Mouse (Mus musculus) C2C12 (cell line): ENCODE results near the gene Fer. TPM values are rescaled to one million over a fixed set of nuclear protein-coding genes. Genes with fewer than 3 reads are reported as not detected.

ENCODE experiments used
- H3K27me3 ChIP-seq: one replicate; pipeline ENCODE4 v1.6.1; 2011; ENCODE audit not compliant: control insufficient read depth, insufficient read depth, insufficient read length
- H3K36me3 ChIP-seq: one replicate; pipeline ENCODE4 v1.6.1; 2011; ENCODE audit not compliant: control insufficient read depth, insufficient read depth
- H3K4me3 ChIP-seq: one replicate; pipeline ENCODE4 v1.5.1; 2011; ENCODE audit warnings: mild to moderate bottlenecking, control low read depth; ENCODE audit not compliant: poor library complexity, insufficient read depth, severe bottlenecking
- H3K79me2 ChIP-seq: one replicate; pipeline ENCODE4 v1.6.1; 2011; ENCODE audit not compliant: control insufficient read depth, insufficient read depth
- H3K79me3 ChIP-seq: one replicate; pipeline ENCODE4 v1.6.1; 2011; ENCODE audit warnings: low read depth, control low read depth
- H3ac ChIP-seq: one replicate; pipeline ENCODE3; 2011; ENCODE audit warnings: low read depth; ENCODE audit not compliant: control insufficient read depth, insufficient read length
- CEBPB ChIP-seq: IDR thresholded peaks from one replicate; pipeline ENCODE4 v1.6.1; 2011; ENCODE audit warnings: low read depth, mild to moderate bottlenecking, control low read depth, moderate library complexity
- CTCF ChIP-seq: IDR thresholded peaks from one replicate; pipeline ENCODE4 v1.5.1; 2011; ENCODE audit not compliant: control insufficient read depth, insufficient read depth, insufficient read length
- FOSL1 ChIP-seq: IDR thresholded peaks from one replicate; pipeline ENCODE4 v1.8.0; 2011; ENCODE audit warnings: mild to moderate bottlenecking, low read length; ENCODE audit not compliant: poor library complexity, insufficient read depth, severe bottlenecking
- MAX ChIP-seq: IDR thresholded peaks from one replicate; pipeline ENCODE4 v1.6.1; 2011; ENCODE audit warnings: mild to moderate bottlenecking, control low read depth
- MYOD1 ChIP-seq: IDR thresholded peaks from one replicate; pipeline ENCODE4 v1.6.1; 2011; ENCODE audit warnings: low read depth; ENCODE audit not compliant: control insufficient read depth, insufficient read length
- MYOG ChIP-seq: IDR thresholded peaks from one replicate; pipeline ENCODE4 v1.6.1; 2011; ENCODE audit not compliant: control insufficient read depth, insufficient read length; ENCODE audit errors: extremely low read depth
- USF1 ChIP-seq: IDR thresholded peaks from one replicate; pipeline ENCODE4 v1.6.1; 2011; ENCODE audit warnings: low read depth, mild to moderate bottlenecking, control low read depth, moderate library complexity
- long read RNA-seq, 2 experiments: library from polyadenylated mRNA; unstranded; transcript quantifications; one replicate each; pipeline ENCODE4 v2.0.0; 2019 to 2020
- polyA plus RNA-seq: library from polyadenylated mRNA; unstranded; fragments of >200 nt; fragmentation: generic; extraction: Trizol; gene quantifications from one replicate; pipeline ENCODE4 v1.2.1, GENCODE M21; 2012; ENCODE audit warnings: missing spikeins

Gene Fer
- 8.8 TPM for polyA plus RNA-seq
- long read RNA-seq, experiment 1, partial matches to known transcripts: 11 of 33 reads
- long read RNA-seq, experiment 1, other reads (novel, unspliced or antisense): 21 of 33 reads
- long read RNA-seq, experiment 2, partial matches to known transcripts: 10 of 202 reads
- long read RNA-seq, experiment 2, other reads (novel, unspliced or antisense): 187 of 202 reads

- Histone ChIP-seq H3K36me3 (no peaks in the 10 kb centered on the region), H3K79me3 (peaks cover 1% of the 10 kb centered on the region), H3K27me3 (no peaks in the 10 kb centered on the region), H3K4me3 (peak within 1 kb of the TSS; percentile 75), H3K79me2 (peaks cover 15% of the 10 kb centered on the region), H3ac (peak within 1 kb of the TSS; percentile 99)
- no peak for TF ChIP-seq FOSL1
- no peak for TF ChIP-seq CEBPB
- TF ChIP-seq CTCF: no peak
- TF ChIP-seq USF1: no peak
- no peak for TF ChIP-seq MYOG
- no peak for TF ChIP-seq MYOD1
Measured at GRCm38 (mm10) chr17:63863012-63863630, at the start of gene Fer. Gene Fer (plus strand): TSS chr17:63863062.

DNA sequence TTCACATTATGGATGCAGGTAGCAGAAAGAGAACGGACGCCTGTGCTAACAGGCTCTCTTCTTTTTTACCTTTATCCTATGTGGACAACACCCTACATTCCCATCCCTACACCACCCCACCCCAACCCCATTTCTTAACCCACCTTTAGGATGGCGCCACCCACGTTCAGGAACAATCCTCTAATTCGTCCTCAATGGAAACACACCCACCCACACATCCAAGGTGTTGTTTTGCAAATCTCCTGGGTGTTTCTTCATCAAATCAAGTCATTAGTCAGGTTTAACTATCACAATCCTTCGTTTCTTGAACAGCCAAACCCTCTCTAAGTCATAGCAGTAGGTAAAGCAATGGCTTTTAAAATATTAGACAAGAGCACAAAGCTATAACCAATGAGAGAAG lies 49.3 kb upstream of the Fer start:
- Histone ChIP-seq H3K79me2 (no peaks in the 10 kb centered on the region), H3ac (no peak overlapping the region), H3K4me3 (no peak overlapping the region), H3K79me3 (no peaks in the 10 kb centered on the region), H3K27me3 (no peaks in the 10 kb centered on the region), H3K36me3 (no peaks in the 10 kb centered on the region)
- TF ChIP-seq MYOG (no peak), CEBPB (no peak), USF1 (no peak), FOSL1 (no peak), MAX (no peak), MYOD1 (no peak), CTCF (no peak)

DNA sequence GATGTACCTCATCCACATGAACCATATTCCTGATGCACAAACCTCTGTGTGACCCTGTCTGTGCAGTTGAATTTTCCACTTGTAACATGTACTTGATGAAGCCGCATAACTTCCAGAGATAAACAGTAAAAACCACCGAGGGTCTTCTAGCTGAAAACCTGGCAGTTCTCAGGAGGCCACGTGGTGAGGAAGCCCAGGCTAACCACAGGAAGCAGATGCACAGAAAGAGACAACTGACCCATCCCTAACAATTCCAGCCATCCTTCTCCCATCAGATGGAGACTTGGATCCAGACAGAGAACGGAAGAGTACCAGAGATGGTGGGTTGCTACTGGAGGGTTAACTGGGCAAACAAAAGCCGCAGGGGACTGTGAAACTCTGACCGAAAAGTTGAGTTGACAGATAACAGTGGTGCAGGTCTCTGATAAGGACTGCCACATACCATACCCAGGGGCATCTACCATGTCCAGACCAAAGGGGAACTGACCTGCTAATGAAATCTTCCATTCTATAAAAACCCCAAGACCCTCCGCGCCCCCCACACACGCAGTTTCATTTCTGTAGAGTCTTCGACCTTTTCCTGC lies 44.3 kb upstream of the Fer start:
- TF ChIP-seq MYOD1 (no peak), FOSL1 (no peak), USF1 (no peak), CEBPB (no peak), CTCF (no peak), MAX (no peak), MYOG (no peak)
- Histone ChIP-seq H3K79me2 (no peaks in the 10 kb centered on the region), H3K79me3 (no peaks in the 10 kb centered on the region), H3K27me3 (no peaks in the 10 kb centered on the region), H3ac (no peak overlapping the region), H3K4me3 (no peak overlapping the region), H3K36me3 (no peaks in the 10 kb centered on the region)

- Histone ChIP-seq H3K4me3 (no peak overlapping the region), H3K36me3 (no peaks in the 10 kb centered on the region), H3K27me3 (no peaks in the 10 kb centered on the region), H3K79me3 (no peaks in the 10 kb centered on the region), H3ac (no peak overlapping the region), H3K79me2 (no peaks in the 10 kb centered on the region)
- no peak for TF ChIP-seq MAX
- TF ChIP-seq MYOD1: no peak
- TF ChIP-seq USF1: no peak
- no peak for TF ChIP-seq MYOG
- TF ChIP-seq CTCF: no peak
- no peak for TF ChIP-seq FOSL1
- no peak for TF ChIP-seq CEBPB
Measured at GRCm38 (mm10) chr17:63824141-63824540, 38.7 kb upstream of the Fer start.

DNA sequence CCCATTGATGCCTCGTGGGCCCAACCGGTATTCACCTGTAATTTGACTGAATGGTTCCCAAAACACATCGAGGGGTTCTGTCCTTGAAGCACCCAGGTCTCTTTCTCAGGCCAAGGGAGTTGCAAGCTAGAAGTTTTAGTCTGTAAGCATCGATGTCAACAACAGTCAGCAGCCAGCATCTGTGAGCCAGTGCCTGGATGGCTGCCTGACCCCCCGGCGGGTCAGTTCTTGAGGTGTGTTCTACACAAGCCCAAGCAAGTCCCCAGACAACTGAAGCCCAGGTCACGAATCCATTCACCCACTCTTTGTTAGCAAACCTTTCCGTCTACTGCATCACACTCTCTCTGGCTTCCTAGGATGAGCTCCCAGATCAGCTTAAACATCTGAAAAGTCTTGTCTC lies 36.7 kb upstream of the Fer start:
- Histone ChIP-seq H3ac (no peak overlapping the region), H3K79me3 (no peaks in the 10 kb centered on the region), H3K27me3 (no peaks in the 10 kb centered on the region), H3K4me3 (no peak overlapping the region), H3K79me2 (no peaks in the 10 kb centered on the region), H3K36me3 (no peaks in the 10 kb centered on the region)
- TF ChIP-seq CTCF (no peak), USF1 (no peak), CEBPB (no peak), MAX (no peak), FOSL1 (no peak), MYOG (no peak), MYOD1 (no peak)

DNA sequence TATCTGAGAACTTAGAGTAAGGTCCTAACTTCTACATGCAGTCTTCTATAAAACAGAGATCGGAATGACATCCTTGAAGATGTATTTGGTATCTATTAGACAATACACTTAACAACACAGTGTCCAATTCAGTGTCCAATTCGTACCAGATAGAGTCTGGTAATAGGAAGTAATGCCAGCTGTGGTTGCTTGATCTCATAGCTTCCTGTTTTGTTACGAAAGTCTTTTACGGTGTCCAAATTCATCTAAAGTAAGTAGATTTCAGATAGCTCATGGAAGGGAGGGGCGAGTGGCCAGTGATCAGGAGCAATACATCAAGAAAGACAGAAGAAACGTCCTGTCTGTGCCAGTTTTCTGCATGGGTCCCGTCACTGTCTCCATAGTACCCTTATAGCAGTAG lies 36.1 kb upstream of the Fer start:
- Histone ChIP-seq H3ac (no peak overlapping the region), H3K79me3 (no peaks in the 10 kb centered on the region), H3K27me3 (no peaks in the 10 kb centered on the region), H3K79me2 (no peaks in the 10 kb centered on the region), H3K36me3 (no peaks in the 10 kb centered on the region), H3K4me3 (no peak overlapping the region)
- TF ChIP-seq MAX (no peak), MYOG (no peak), CEBPB (no peak), MYOD1 (no peak), USF1 (no peak), FOSL1 (no peak), CTCF (no peak)
